Mouse (Mus musculus) erythroblast, embryonic 14.5 days (primary cell): ENCODE data around the gene Atad2b.
"Not testable (repeated sequence)": the region's sequence is repeated elsewhere in the genome, so short reads cannot be mapped to it uniquely, and the experiment has no call there.

Experiments used
- GATA1 ChIP-seq: IDR thresholded peaks from 2 replicates; pipeline ENCODE4 v1.6.1; 2012; ENCODE audit warnings: low read length, inconsistent platforms, mixed read lengths
- TAL1 ChIP-seq: IDR thresholded peaks from 3 replicates; pipeline ENCODE4 v1.6.1; 2012; ENCODE audit warnings: low read length, inconsistent platforms, mixed read lengths

DNA sequence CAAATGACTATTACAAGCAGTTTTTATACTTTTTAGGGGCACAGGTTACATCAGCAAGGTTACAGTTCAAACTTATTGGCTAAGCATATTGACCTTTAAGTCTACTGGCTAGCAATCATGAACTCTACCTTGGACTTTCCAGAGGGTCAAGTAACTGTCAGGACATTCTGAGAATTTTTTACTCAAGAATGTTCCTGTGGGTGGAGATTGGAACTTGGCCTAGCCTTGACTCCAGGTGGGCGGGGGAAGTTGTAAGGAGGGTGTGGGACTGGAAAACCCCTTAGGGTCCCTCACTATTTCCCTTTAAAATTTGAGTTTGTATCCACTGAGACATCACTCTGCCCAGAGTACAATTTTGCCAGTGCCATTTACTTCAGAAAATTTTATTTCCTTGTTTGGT, 6.7 kb upstream of the Atad2b start:
- TF ChIP-seq GATA1, TAL1: not testable (repeated sequence)
